Mouse (Mus musculus) 3T3-L1 (cell line): ENCODE results near the gene Gbe1.

Experiments
- DNase-seq: peaks from one replicate; pipeline ENCODE4 v3.0.0-alpha.2; 2015; ENCODE audit warnings: low read depth, low spot score

The Gbe1 gene

GRCm38 (mm10) chr16:70568341-70569265, 254.9 kb downstream of the Gbe1 start:
- peak; percentile 84 for DNase-seq

- no peak for DNase-seq
Observed at GRCm38 (mm10) chr16:70585964-70586363, 272.2 kb downstream of the Gbe1 start.

- DNase-seq = no peak
Observed at GRCm38 (mm10) chr16:70602326-70602725, 288.6 kb downstream of the Gbe1 start.

- no peak for DNase-seq
Observed at GRCm38 (mm10) chr16:70608358-70608757, 294.6 kb downstream of the Gbe1 start.

GRCm38 (mm10) chr16:70617691-70618090, 303.9 kb downstream of the Gbe1 start:
- no peak for DNase-seq

- no peak for DNase-seq
Observed at GRCm38 (mm10) chr16:70618168-70618567, 304.4 kb downstream of the Gbe1 start.
